Mouse (Mus musculus): ENCODE data around the gene Trim63.

- TF ChIP-seq POLR2A (IDR thresholded peaks at IDR 0.05; ENCODE audit: extremely low read depth, insufficient read depth, low read length) (no peak), CTCF (IDR thresholded peaks at IDR 0.05; ENCODE audit: extremely low read depth, insufficient read depth, low read length) (no peak)
Observed at GRCm38 (mm10) chr4:134307367-134308072, 7.4 kb upstream of the Trim63 start.

Measured in cortical plate, adult 2 months (tissue).